Mouse (Mus musculus): ENCODE data around the gene Gpkow. TPM values are rescaled to one million over a fixed set of nuclear protein-coding genes. Genes with fewer than 3 reads are reported as not detected.

Gene Gpkow
- total and polyA plus RNA-seq, 3 experiments, result 23.4 to 539 (median 37.0) TPM

- no peaks in the 10 kb centered on the region for H3K36me3 ChIP-seq (ENCODE audit: control insufficient read depth in 1 of 2, insufficient read depth in 2 of 2, low read length in 2 of 2)
- peak; percentile 94 for DNase-seq (ENCODE audit: low read depth, low spot score)
- peak within 1 kb of the TSS; percentile 90 for H3K9ac ChIP-seq (ENCODE audit: control insufficient read depth, low read depth, low read length, poor library complexity, severe bottlenecking)
- H3K27me3 ChIP-seq (ENCODE audit: control insufficient read depth in 1 of 2, insufficient read depth in 2 of 2, low read length in 2 of 2), result no peaks in the 10 kb centered on the region
- peaks cover 6% of the 10 kb centered on the region for H3K79me2 ChIP-seq (ENCODE audit: control insufficient read depth, insufficient read depth, low read length, poor library complexity)
- H3K4me1 ChIP-seq (ENCODE audit: control insufficient read depth in 1 of 2, insufficient read depth in 2 of 2, low read length in 2 of 2), result peaks cover 0 to 6% of the 10 kb centered on the region in 2 experiments; a peak in 2 of 4 replicates
- peak within 1 kb of the TSS; percentile 92 for H3K27ac ChIP-seq (ENCODE audit: control insufficient read depth, low read depth, low read length)
- peak within 1 kb of the TSS; percentile 79 to 86 for H3K4me3 ChIP-seq (ENCODE audit: control insufficient read depth in 1 of 2, insufficient read depth in 1 of 2, low read depth in 2 of 2, low read length in 2 of 2)
- H3K9me3 ChIP-seq (replicated peaks; ENCODE audit: insufficient read depth, low read length), result no peaks in the 10 kb centered on the region
- TF ChIP-seq MYC (IDR thresholded peaks at IDR 0.05; ENCODE audit: low read depth, low read length) (peak; percentile 59; the same call in 1 of the 2 replicates), TCF12 (IDR thresholded peaks at IDR 0.05; ENCODE audit: low read depth, low read length) (peak; percentile 52; the same call in 1 of the 2 replicates), RAD21 (IDR thresholded peaks at IDR 0.05; ENCODE audit: low read depth, low read length) (no peak), POLR2AphosphoS5 (IDR thresholded peaks at IDR 0.05; ENCODE audit: borderline replicate concordance, low read depth, low read length) (no peak), NRF1 (IDR thresholded peaks at IDR 0.05; ENCODE audit: insufficient read depth, low read depth, low read length, poor library complexity, severe bottlenecking) (no peak), ELF1 (IDR thresholded peaks at IDR 0.05; ENCODE audit: low read depth, low read length) (peak; percentile 69), ZKSCAN1 (IDR thresholded peaks at IDR 0.05; ENCODE audit: low read depth, low read length) (no peak), POLR2A (IDR thresholded peaks at IDR 0.05; ENCODE audit: control insufficient read depth in 1 of 2, insufficient read depth in 1 of 2, low read depth in 1 of 2, low read length in 2 of 2, poor library complexity in 1 of 2) (peak in 1 of 2 experiments; percentile 82; a peak in 2 of 4 replicates), CTCF (IDR thresholded peaks at IDR 0.05 in 2 of 3, conservative IDR thresholded peaks at IDR 0.05 in 1 of 3; ENCODE audit: control insufficient read depth in 1 of 3, insufficient read depth in 1 of 3, low read depth in 2 of 3, low read length in 3 of 3, poor library complexity in 1 of 3, severe bottlenecking in 1 of 3) (no peak), USF1 (IDR thresholded peaks at IDR 0.05; ENCODE audit: low read depth, low read length) (no peak), CHD2 (IDR thresholded peaks at IDR 0.05; ENCODE audit: low read length) (no peak), TBP (IDR thresholded peaks at IDR 0.05; ENCODE audit: low read depth, low read length) (peak; percentile 80; the same call in 1 of the 2 replicates), SMC3 (IDR thresholded peaks at IDR 0.05; ENCODE audit: low read depth, low read length) (no peak), ZNF384 (IDR thresholded peaks at IDR 0.05; ENCODE audit: low read depth, low read length) (no peak), JUND (IDR thresholded peaks at IDR 0.05; ENCODE audit: low read depth, low read length) (peak; percentile 78; the same call in 1 of the 2 replicates), CHD1 (IDR thresholded peaks at IDR 0.05; ENCODE audit: low read depth, low read length) (no peak), HCFC1 (IDR thresholded peaks at IDR 0.05; ENCODE audit: low read depth, low read length) (peak; percentile 92), E2F4 (IDR thresholded peaks at IDR 0.05; ENCODE audit: borderline replicate concordance, low read depth, low read length) (no peak), MXI1 (IDR thresholded peaks at IDR 0.05; ENCODE audit: low read depth, low read length) (peak; percentile 81), MAX (IDR thresholded peaks at IDR 0.05; ENCODE audit: low read length) (peak; percentile 30; the same call in 1 of the 2 replicates), UBTF (IDR thresholded peaks at IDR 0.05; ENCODE audit: borderline replicate concordance, insufficient read depth, low read depth, low read length) (no peak), SIN3A (IDR thresholded peaks at IDR 0.05; ENCODE audit: low read length) (peak; percentile 98), NELFE (IDR thresholded peaks at IDR 0.05; ENCODE audit: low read depth, low read length) (peak; percentile 67; the same call in 1 of the 2 replicates), MAZ (IDR thresholded peaks at IDR 0.05; ENCODE audit: low read depth, low read length) (peak; percentile 70; the same call in 1 of the 2 replicates), ZC3H11A (IDR thresholded peaks at IDR 0.05; ENCODE audit: low read depth, low read length) (no peak), ETS1 (IDR thresholded peaks at IDR 0.05; ENCODE audit: low read depth, low read length) (no peak), GATA1 (IDR thresholded peaks at IDR 0.05; ENCODE audit: low read depth, low read length) (0 out of 2 replicates have a peak, but pooled peaks have one; percentile 11), KAT2A (conservative IDR thresholded peaks at IDR 0.05; ENCODE audit: low read depth, low read length) (peak; percentile 69), BHLHE40 (IDR thresholded peaks at IDR 0.05; ENCODE audit: borderline replicate concordance, low read depth, low read length) (no peak), GABPA (IDR thresholded peaks at IDR 0.05; ENCODE audit: low read depth, low read length) (no peak; the same call in 1 of the 2 replicates), MAFK (IDR thresholded peaks at IDR 0.05; ENCODE audit: borderline replicate concordance, low read depth, low read length) (no peak), POLR2AphosphoS2 (IDR thresholded peaks at IDR 0.05; ENCODE audit: low read length) (peak; percentile 42; the same call in 1 of the 2 replicates), ZMIZ1 (IDR thresholded peaks at IDR 0.05; ENCODE audit: low read depth, low read length) (no peak), USF2 (IDR thresholded peaks at IDR 0.05; ENCODE audit: borderline replicate concordance in 1 of 2, insufficient read depth in 1 of 2, low read depth in 1 of 2, low read length in 2 of 2) (no peak), RCOR1 (IDR thresholded peaks at IDR 0.05; ENCODE audit: low read depth, low read length) (no peak; the same call in 1 of the 2 replicates), TAL1 (IDR thresholded peaks at IDR 0.05; ENCODE audit: low read length) (no peak)
These were observed 24.8 kb downstream of the Gpkow start, which contains the start of gene Gm45208 for GRCm38 (mm10) chrX:7721514-7722281. Gene Gm45208, plus strand, starts transcription at chrX:7722245.

Data from MEL (cell line).